ENCODE assay signal across 8 mouse cellular contexts in the genomic region with DNA sequence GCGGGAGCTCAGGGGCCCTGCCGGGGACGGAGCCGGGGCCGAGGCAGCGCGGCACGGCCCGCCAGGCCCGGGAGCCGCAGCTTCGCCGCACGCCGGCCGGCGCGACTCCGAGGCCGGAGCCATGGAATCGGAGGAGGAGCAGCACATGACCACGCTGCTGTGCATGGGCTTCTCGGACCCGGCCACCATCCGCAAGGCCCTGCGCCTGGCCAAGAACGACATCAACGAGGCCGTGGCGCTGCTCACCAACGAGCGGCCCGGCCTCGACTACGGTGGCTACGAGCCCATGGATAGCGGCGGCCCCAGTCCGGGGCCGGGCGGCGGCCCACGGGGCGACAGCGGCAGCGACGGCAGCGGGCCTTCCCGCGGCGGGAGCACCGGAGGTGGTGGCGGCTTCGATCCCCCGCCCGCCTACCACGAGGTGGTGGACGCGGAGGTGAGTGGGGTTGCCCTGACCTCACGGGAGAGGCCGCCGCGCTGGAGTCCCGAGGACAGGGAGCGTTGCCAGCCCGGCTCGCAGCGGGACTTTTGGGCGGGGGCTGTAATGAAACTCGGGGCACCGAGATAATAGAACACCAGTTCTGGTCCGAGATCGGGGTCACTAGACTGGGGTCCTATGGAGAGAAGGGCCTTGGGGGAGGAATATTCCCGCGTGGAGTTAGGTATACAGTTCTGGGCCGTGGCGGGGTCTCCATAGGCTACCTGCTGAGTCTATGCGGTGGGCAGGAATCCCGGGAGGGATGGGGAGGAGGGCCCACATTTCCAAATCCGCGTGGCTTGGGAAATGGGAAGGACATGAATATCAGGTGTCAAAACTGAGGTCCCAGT. TPM values are rescaled to one million over a fixed set of nuclear protein-coding genes. Genes with fewer than 3 reads are reported as not detected.
DNase-seq lines count a peak whose midpoint lies in the region; ATAC-seq lines count a peak whose summit lies in the region.

No protein-coding gene starts in this region.

- under 1% methylated on average over 63 of the region's 81 CpGs for WGBS in hindbrain, embryonic 11.5 days

- H3K4me3 ChIP-seq in hindbrain, embryonic 11.5 days (ENCODE audit: low read depth, low read length) = peak overlapping the region; percentile 95

- peak overlapping the region; percentile 82 for H3K4me2 ChIP-seq in hindbrain, embryonic 11.5 days (replicated peaks; ENCODE audit: low read depth, low read length)

- peak overlapping the region; percentile 98 for H3K9ac ChIP-seq in hindbrain, embryonic 11.5 days (ENCODE audit: low read depth, low read length)

- peaks cover 3% of the 10 kb centered on the region; the same call in 1 of the 2 replicates for H3K4me1 ChIP-seq in hindbrain, embryonic 11.5 days (replicated peaks; ENCODE audit: control insufficient read depth, insufficient read depth, low read length)

- no peaks in the 10 kb centered on the region for H3K36me3 ChIP-seq in hindbrain, embryonic 11.5 days (ENCODE audit: control insufficient read depth, insufficient read depth, low read length)

- H3K9me3 ChIP-seq in hindbrain, embryonic 11.5 days (ENCODE audit: control insufficient read depth, low read length) = no peaks in the 10 kb centered on the region

- peak; percentile 83 for ATAC-seq in hindbrain, embryonic 11.5 days (ENCODE audit: low FRiP score)
- ATAC-seq in megakaryocyte-erythroid progenitor cell, adult 5-6 weeks (replicated peaks; ENCODE audit: low FRiP score, low TSS enrichment, poor library complexity, severe bottlenecking) = no peak

- DNase-seq in T-cell, adult 2 months (ENCODE audit: low spot score) = peak; percentile 37
- DNase-seq in cerebellum, postnatal 10 days = peak; percentile 79
- peak; percentile 15 to 32 for DNase-seq in frontal cortex, postnatal 14 days (ENCODE audit: low spot score in 2 of 2)
- DNase-seq in hindbrain, embryonic 11.5 days (ENCODE audit: low spot score) = peak; percentile 73
- peak; percentile 33 to 60 for DNase-seq in layer of hippocampus, postnatal 14 days (ENCODE audit: low spot score in 2 of 2)
- peak; percentile 38 for DNase-seq in lung, postnatal 36 days
- peak; percentile 57 to 64 for DNase-seq in right cerebral cortex, postnatal 10 days (ENCODE audit: low spot score in 2 of 2)

- H3K27me3 ChIP-seq in hindbrain, embryonic 11.5 days (ENCODE audit: control insufficient read depth, insufficient read depth, low read length) = no peaks in the 10 kb centered on the region

- H3K27ac ChIP-seq in hindbrain, embryonic 11.5 days (ENCODE audit: low read depth, low read length) = peak overlapping the region; percentile 93

RNA-seq across cellular contexts. Expression of a gene that starts 0.6 kb away (rescaled TPM):
- 10.2 and 12.5 TPM in 2 replicates for polyA plus RNA-seq in hindbrain, embryonic 11.5 days (2014; fragmentation: Nextera tagmentation; extraction: Ambion mirVana)
- total RNA-seq in layer of hippocampus, postnatal 14 days (2021) = 10 to 100 TPM; 44.1 to 47.7 TPM
- 80.2 and 84.3 TPM in 2 replicates for total RNA-seq in megakaryocyte-erythroid progenitor cell, adult 5-6 weeks (2014; fragmentation: Nextera tagmentation)
- total RNA-seq in megakaryocyte-erythroid progenitor cell, adult 5-6 weeks (2017) = 86.6 and 87.0 TPM in 2 replicates

Comparison
In these comparisons a context has a peak if more than half of its experiments do, and no peak if none do; other contexts are left out.
1. DNase-seq: peak in every context shown above with its lines; median percentile 79 in cerebellum, postnatal 10 days; 73 in hindbrain, embryonic 11.5 days; 60 in right cerebral cortex, postnatal 10 days; 46 in layer of hippocampus, postnatal 14 days; 38 in lung, postnatal 36 days; 37 in T-cell, adult 2 months; 24 in frontal cortex, postnatal 14 days.